Mouse (Mus musculus) heart, embryonic 15.5 days (tissue): Measurements from ENCODE around the gene Rc3h2. TPM values are rescaled to one million over a fixed set of nuclear protein-coding genes. Genes with fewer than 3 reads are reported as not detected.

Experiments used
- ATAC-seq: fragments of 200-750 bp; cut with Nextera tagmentation; replicated peaks from 2 replicates; pipeline ENCODE4 v1.8.0; 2017; ENCODE audit warnings: low read depth, moderate TSS enrichment; ENCODE audit not compliant: insufficient number of reproducible peaks, insufficient read depth, low FRiP score
- H3K27ac ChIP-seq: fragments of 300-500 bp; sonication (generic); 2 replicates; pipeline ENCODE4 v1.5.1; 2015; ENCODE audit warnings: mild to moderate bottlenecking, inconsistent platforms
- H3K27me3 ChIP-seq: fragments of 300-500 bp; sonication (generic); 2 replicates; pipeline ENCODE4 v1.6.1; 2015; ENCODE audit warnings: inconsistent platforms
- H3K36me3 ChIP-seq: fragments of 300-500 bp; sonication (generic); 2 replicates; pipeline ENCODE4 v1.6.1; 2015; ENCODE audit warnings: mild to moderate bottlenecking, inconsistent platforms
- H3K4me1 ChIP-seq: fragments of 300-500 bp; sonication (generic); replicated peaks from 2 replicates; pipeline ENCODE4 v1.6.1; 2015; ENCODE audit warnings: inconsistent platforms
- H3K4me2 ChIP-seq: fragments of 300-500 bp; sonication (generic); 2 replicates; pipeline ENCODE4 v1.6.1; 2015; ENCODE audit warnings: inconsistent platforms, mild to moderate bottlenecking, moderate library complexity
- H3K4me3 ChIP-seq: fragments of 300-500 bp; sonication (generic); 2 replicates; pipeline ENCODE4 v1.5.1; 2015; ENCODE audit warnings: mild to moderate bottlenecking, inconsistent platforms
- H3K9ac ChIP-seq: fragments of 300-500 bp; sonication (generic); 2 replicates; pipeline ENCODE4 v1.6.1; 2015; ENCODE audit warnings: mild to moderate bottlenecking, inconsistent platforms
- H3K9me3 ChIP-seq: fragments of 300-500 bp; sonication (generic); replicated peaks from 2 replicates; pipeline ENCODE4 v1.6.1; 2016; ENCODE audit warnings: inconsistent platforms
- whole genome bisulfite sequencing: fragments of 180-500 bp; shearing (Covaris S2); methylation state at CpG from one replicate; pipeline ENCODE4 v1.1.7; 2015; ENCODE audit warnings: mixed read lengths; 5-methylcytosine and 5-hydroxymethylcytosine counted together
- polyA plus RNA-seq: library from polyadenylated mRNA; unstranded; fragments of >200 nt; fragmentation: Nextera tagmentation; extraction: Ambion mirVana; gene quantifications from 2 replicates; pipeline ENCODE4 v1.2.1, GENCODE M21; 2015

Gene Rc3h2
- polyA plus RNA-seq, result 9.2 and 11.4 TPM in 2 replicates

DNA sequence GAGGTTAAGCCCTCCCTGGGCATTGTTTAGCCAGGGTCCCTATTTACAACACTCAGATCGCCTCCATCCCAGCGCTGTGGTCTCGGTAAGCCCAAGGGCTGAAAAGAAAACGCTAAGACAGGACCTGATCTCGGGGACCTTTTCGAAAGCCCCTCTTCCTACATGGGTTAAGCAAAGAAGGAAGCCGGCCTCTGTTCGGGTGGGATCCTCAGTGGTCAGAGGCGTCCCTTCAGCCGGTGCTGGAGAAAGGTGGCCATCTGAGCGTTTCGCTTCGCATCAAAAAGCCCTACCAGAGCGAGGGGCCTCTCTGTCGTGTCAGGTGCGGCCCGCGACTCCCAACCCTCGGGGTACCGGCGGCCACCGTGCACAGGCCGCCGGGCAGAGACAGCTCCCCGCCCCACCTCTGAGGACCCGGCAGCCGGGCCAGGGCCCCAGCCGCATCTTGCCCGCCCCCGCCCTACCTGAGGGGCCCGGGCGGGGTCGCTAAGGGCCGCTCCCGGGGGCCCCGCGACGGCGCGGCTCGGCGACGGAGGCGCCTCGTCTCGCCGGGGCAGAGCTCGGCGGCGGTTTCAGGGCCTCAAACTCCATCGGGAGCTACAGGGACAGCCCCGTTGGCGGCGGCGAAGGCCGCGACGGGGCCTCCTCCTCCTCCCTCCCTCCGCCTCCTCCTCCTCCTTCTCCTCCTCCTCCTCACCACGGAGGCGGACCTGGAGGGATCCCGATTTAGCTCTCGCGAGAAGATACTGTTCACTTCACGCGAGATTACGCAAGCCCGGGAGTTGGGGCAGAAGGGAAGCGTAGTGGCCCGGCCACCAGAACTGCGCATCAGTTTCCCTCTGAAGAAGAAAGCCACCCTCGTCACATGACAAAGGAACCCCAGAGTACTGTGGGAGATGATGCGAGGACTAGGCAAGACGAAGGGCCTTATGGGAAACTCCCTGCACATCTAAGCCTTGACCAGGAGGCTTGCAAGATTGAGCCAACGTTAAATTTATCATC is at the start of gene Rc3h2:
TSS of gene Rc3h2 (minus strand) at position 598 of the 999 bp plus-strand sequence.
- no peaks in the 10 kb centered on the region for H3K9me3 ChIP-seq
- under 1% methylated on average over 75 of the region's 75 CpGs for WGBS
- peak within 1 kb of the TSS; percentile 79 for H3K4me2 ChIP-seq
- peak; percentile 97 for ATAC-seq
- H3K4me3 ChIP-seq, result peak within 1 kb of the TSS; percentile 97
- peaks cover 9% of the 10 kb centered on the region; the same call in 1 of the 2 replicates for H3K4me1 ChIP-seq
- H3K27me3 ChIP-seq, result no peaks in the 10 kb centered on the region
- H3K9ac ChIP-seq, result peak within 1 kb of the TSS; percentile 97
- H3K27ac ChIP-seq, result peak within 1 kb of the TSS; percentile 95
- H3K36me3 ChIP-seq, result peaks cover under 1% of the 10 kb centered on the region; the same call in 1 of the 2 replicates

GRCm38 (mm10) chr2:37466266-37466665 is 43.6 kb upstream of the Rc3h2 start:
- Histone ChIP-seq H3K9ac (no peak overlapping the region), H3K27ac (no peak overlapping the region), H3K27me3 (no peaks in the 10 kb centered on the region), H3K4me1 (no peaks in the 10 kb centered on the region), H3K4me3 (no peak overlapping the region), H3K36me3 (peaks cover 12% of the 10 kb centered on the region; the same call in 1 of the 2 replicates), H3K9me3 (no peaks in the 10 kb centered on the region), H3K4me2 (no peak overlapping the region)
- 88% methylated on average over 4 of the region's 4 CpGs for WGBS
- no peak for ATAC-seq

DNA sequence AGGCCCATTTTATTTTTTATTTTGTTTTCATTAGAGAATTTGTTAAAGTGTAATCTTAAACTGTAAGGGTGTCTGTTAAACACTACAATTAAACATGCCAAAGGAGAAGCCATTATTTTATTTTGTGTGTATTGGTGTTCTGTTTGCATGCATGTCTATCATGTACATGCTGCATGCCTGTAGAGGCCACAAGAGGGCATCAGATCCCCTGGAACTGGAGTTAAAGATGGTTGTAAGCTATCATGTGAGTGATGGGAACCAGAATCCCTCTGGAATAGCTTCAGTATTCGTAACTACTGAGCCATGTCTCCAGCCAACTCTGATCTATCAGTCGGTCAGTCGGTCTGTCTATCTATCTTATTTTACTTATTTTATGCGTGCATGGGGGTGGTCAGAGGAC is 38.0 kb upstream of the Rc3h2 start:
- WGBS, result 98% methylated on average over 4 of the region's 4 CpGs

DNA sequence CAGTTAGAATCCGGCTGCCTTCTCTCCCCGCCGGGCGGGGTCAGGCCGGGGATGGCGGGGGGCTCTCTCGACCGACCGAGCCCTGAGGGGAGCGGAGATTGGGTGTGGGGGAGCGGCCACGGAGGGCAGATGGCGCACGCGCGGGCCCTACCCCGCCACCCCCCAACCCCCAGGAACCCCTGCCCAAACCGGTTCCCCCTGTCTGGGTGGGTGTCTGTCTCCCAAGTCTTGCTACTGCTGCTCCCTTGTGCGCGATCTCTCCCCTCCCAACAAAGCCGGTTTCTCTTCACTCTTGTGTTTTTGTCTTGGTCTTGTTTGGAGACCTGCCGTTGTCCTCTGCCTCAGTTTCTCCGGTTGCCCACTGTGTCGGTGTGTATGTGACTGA is 29.7 kb upstream of the Rc3h2 start:
- peak overlapping the region; percentile 72 for H3K4me2 ChIP-seq
- H3K27ac ChIP-seq, result peak overlapping the region; percentile 84
- no peaks in the 10 kb centered on the region for H3K27me3 ChIP-seq
- peak overlapping the region; percentile 97 for H3K9ac ChIP-seq
- H3K9me3 ChIP-seq, result no peaks in the 10 kb centered on the region
- H3K4me3 ChIP-seq, result peak overlapping the region; percentile 94
- peak; percentile 86 for ATAC-seq
- no peaks in the 10 kb centered on the region for H3K36me3 ChIP-seq
- WGBS, result 0% methylated on average over 24 of the region's 24 CpGs
- peaks cover 9% of the 10 kb centered on the region for H3K4me1 ChIP-seq

More for the DNA sequence above, 38.0 kb upstream of the Rc3h2 start:
- H3K36me3 ChIP-seq, result no peaks in the 10 kb centered on the region
- no peak overlapping the region for H3K4me3 ChIP-seq
- no peak overlapping the region for H3K4me2 ChIP-seq
- H3K4me1 ChIP-seq, result no peaks in the 10 kb centered on the region
- no peaks in the 10 kb centered on the region for H3K9me3 ChIP-seq
- ATAC-seq, result no peak
- no peak overlapping the region for H3K9ac ChIP-seq
- no peak overlapping the region for H3K27ac ChIP-seq
- no peaks in the 10 kb centered on the region for H3K27me3 ChIP-seq

- Histone ChIP-seq H3K27ac (peak overlapping the region; percentile 84), H3K36me3 (no peaks in the 10 kb centered on the region), H3K9me3 (no peaks in the 10 kb centered on the region), H3K27me3 (no peaks in the 10 kb centered on the region), H3K4me1 (peaks cover 9% of the 10 kb centered on the region), H3K9ac (peak overlapping the region; percentile 97), H3K4me2 (peak overlapping the region; percentile 72), H3K4me3 (peak overlapping the region; percentile 94)
- peak; percentile 99 for ATAC-seq
- 8% methylated on average over 43 of the region's 44 CpGs for WGBS
Observed at GRCm38 (mm10) chr2:37451667-37452375, 29.1 kb upstream of the Rc3h2 start.

DNA sequence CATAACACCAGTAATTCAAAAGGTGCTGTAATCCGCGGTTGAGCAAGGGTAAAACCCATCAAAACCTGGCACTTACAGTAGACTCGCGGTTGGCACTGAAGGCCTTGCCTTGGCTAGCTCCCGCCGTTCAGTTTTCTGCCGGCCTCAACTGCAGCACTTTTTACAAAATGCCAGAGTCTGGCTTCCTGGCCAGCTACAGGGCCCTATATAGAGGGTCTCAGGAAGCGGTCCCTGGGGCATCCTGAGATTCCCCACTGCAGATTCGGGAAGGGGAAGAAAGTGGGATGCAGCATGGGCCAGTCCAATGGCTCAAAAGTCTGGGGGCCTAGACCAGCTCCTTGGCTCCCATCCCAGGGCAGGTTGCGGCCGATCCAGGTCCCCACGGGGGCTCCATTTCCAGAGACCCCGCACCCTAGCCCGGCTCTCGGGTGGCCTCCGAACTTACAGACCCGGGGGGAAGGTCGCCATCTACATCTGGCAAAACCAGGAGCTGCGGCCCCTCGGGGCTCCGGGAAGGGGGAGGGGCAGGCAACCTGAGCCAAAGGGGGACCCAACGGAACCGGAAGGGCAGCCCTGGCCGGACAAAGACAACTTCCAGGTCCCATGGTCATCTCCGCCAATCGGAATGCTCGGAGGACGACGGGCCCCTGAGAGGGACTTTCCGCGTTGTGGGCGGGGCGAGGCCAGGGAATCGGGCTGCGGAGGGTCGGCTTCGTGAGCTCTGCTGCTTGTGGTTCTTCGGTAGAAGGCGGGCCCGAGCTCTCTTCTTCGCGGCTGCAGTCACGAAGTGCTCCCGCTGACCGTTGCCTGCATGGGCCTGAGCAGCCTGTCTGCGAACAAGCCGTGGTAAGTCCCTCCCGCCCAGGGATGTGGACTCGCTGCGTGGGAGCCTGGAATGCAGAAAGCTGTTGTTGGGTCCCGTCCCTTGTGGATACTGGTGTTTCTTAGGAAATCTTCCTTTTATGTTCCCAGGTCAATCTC is 20.2 kb upstream of the Rc3h2 start, which contains the start of the genes Zbtb26, Zbtb6 and Rabgap1:
TSS of gene Zbtb26 (minus strand) at position 525 of the 981 bp plus-strand sequence.
TSS of gene Zbtb6 (minus strand) at position 561 of the 981 bp plus-strand sequence.
TSS of gene Rabgap1 (plus strand) at position 669 of the 981 bp plus-strand sequence.
- H3K27me3 ChIP-seq, result no peaks in the 10 kb centered on the region
- peak within 1 kb of the TSS; percentile 87 for H3K27ac ChIP-seq
- peak within 1 kb of the TSS; percentile 77 for H3K4me3 ChIP-seq
- WGBS, result under 1% methylated on average over 51 of the region's 51 CpGs
- peak within 1 kb of the TSS; percentile 91 for H3K9ac ChIP-seq
- ATAC-seq, result peak; percentile 99
- H3K4me1 ChIP-seq, result peaks cover 11% of the 10 kb centered on the region
- H3K36me3 ChIP-seq, result no peaks in the 10 kb centered on the region
- H3K9me3 ChIP-seq, result no peaks in the 10 kb centered on the region
- H3K4me2 ChIP-seq, result peak within 1 kb of the TSS; percentile 67

DNA sequence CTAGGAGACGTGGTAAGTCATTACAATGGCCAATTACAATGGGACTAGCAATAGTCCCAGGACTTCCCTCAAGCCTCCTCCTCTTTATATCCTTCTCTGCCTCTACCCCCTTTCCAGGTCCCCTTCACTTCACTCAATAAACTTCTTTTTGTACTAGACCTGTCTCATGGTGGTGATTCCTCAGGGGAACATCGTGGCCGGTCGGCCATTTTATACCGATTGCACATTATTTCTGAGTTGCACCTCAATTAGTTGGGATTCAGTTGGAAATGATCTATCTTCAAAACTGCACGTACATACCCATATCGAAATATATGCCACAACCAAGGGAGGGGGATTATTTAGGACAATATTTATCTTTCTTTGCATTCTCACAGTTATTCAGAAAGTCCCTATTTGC is 8.9 kb upstream of the Rc3h2 start:
- Histone ChIP-seq H3K9ac (peak overlapping the region; percentile 10; the same call in 1 of the 2 replicates), H3K4me2 (peak overlapping the region; percentile 83), H3K4me1 (peaks cover 11% of the 10 kb centered on the region), H3K27me3 (no peaks in the 10 kb centered on the region), H3K27ac (peak overlapping the region; percentile 89), H3K9me3 (no peaks in the 10 kb centered on the region), H3K36me3 (peaks cover 32% of the 10 kb centered on the region), H3K4me3 (peak overlapping the region; percentile 89)
- no peak for ATAC-seq
- 29% methylated on average over 7 of the region's 7 CpGs for WGBS

DNA sequence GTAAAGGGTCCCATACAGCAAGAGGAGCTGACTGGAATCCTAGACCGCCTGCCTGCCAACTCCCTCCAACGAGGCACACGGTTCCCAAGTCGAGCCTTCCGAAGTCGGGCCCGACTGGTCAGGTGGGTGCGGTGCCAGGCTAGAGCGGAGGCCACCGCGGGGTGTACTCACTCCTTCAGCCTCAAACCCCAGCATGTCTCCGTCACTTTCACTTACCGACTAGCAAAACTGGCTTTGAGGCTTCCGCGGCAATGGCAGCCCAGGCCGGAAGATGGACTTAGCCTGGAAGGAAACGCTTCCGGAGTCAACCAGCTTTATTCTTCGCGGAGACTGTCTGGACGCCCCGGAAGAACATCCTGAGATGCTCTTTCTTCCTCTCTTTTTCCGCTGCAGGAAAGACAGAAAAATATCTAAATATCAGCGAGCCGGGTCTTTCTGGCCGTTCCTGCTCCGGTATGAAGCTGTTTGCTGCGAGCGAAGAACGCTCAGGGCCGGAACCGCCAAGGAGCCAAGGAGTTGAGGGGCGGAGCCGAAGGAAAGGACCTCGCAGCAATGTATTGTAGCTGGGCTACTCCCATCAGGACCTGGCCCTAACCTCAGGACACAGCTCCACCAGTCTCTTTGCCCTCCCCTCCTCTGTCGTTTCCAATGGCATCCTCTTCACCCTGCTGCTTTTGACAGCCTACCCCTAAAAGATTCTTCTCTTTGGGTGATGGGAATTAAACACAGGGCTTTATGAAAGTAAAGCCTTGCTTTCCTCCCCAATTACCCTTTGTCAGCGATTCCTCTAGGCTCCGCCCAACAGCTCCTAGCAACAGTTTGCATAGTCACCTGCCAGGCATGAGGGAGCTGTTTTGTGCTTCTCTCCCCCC is 8.1 kb upstream of the Rc3h2 start:
- WGBS, result under 1% methylated on average over 38 of the region's 38 CpGs
- H3K4me2 ChIP-seq, result peak overlapping the region; percentile 83
- H3K9ac ChIP-seq, result peak overlapping the region; percentile 80
- peaks cover 25% of the 10 kb centered on the region for H3K36me3 ChIP-seq
- H3K27me3 ChIP-seq, result no peaks in the 10 kb centered on the region
- H3K4me1 ChIP-seq, result peaks cover 11% of the 10 kb centered on the region
- ATAC-seq, result peak; percentile 93
- H3K4me3 ChIP-seq, result peak overlapping the region; percentile 89
- H3K27ac ChIP-seq, result peak overlapping the region; percentile 89
- H3K9me3 ChIP-seq, result no peaks in the 10 kb centered on the region

DNA sequence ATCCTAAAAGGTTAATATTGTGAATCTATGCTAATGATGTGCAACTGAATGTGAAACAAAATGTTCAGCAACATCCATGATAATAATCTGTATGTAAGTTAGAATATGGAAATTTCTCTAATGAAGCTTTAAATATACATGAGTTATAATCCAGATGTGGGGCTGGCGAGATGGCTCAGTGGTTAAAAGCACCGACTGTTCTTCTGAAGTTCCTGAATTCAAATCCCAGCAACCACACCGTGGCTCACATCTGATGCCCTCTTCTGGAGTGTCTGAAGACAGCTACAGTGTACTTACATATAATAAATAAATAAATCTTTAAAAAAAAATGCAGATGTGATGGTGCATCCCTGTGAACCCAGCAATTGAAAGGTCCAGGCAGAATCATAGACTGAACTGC is 968 bp upstream of the Rc3h2 start:
- Histone ChIP-seq H3K9ac (no peak overlapping the region), H3K36me3 (peaks cover 4% of the 10 kb centered on the region), H3K4me1 (peaks cover 9% of the 10 kb centered on the region; the same call in 1 of the 2 replicates), H3K4me3 (no peak overlapping the region), H3K4me2 (no peak overlapping the region), H3K27me3 (no peaks in the 10 kb centered on the region), H3K9me3 (no peaks in the 10 kb centered on the region), H3K27ac (no peak overlapping the region)
- WGBS, result 63% methylated on average over 3 of the region's 3 CpGs
- ATAC-seq, result no peak
